24 mouse cellular contexts compared by ENCODE assay signal in the genomic region with DNA sequence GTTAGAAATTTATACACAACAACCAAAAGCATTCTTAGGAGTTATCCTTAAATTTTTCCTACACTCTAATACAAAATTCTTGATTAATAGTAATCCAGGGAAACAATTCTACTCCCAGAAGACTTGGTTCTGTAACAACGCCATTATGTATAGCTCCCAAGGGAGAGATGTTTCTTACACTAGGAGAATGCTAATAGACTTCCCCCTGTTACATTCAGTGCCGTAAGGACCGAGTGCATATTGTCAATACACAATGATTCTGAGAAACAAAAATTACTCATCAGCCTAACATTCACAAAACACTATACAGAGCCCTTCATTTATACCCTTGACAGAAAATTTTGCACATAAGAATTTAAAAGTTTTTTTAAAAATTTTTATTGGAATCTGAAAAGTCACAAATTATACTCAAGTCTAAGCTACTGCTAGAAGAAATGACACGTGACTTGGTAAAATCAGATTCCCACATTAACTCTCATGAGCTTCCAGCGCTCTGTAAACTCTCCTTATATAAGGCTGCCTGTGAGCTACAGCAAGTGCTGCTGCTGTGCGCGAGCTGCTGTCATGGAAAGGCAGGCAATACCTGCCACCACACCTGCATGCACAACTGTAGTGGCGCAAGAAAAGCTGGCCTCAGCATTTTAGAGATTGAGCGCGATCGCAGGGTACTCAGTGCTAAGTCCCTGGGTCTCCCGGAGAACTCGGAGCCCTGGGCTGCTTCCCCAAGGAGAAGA. TPM values are rescaled to one million over a fixed set of nuclear protein-coding genes. Genes with fewer than 3 reads are reported as not detected.
DNase-seq lines count a peak whose midpoint lies in the region; ATAC-seq and TF ChIP-seq lines count a peak whose summit lies in the region.
"Had no signal": no experiment of that assay in that cellular context is flagged by ENCODE, and none has a peak within 500 bp of the region (broad histone marks: within the 10 kb centered on the region; RNA-seq: fewer than 3 reads in every experiment).

No protein-coding gene starts in this region.

- ATAC-seq in hindbrain, embryonic 11.5 days (ENCODE audit: low FRiP score): peak; percentile 53
- peak; percentile 71; the same call in 1 of the 2 replicates for ATAC-seq in hindbrain, embryonic 12.5 days (ENCODE audit: low FRiP score)
- ATAC-seq in megakaryocyte progenitor cell, adult 5-6 weeks (replicated peaks; ENCODE audit: poor library complexity): no peak

- in situ Hi-C loops in ES-E14 (cut with MboI; ENCODE audit: low sequenced_read_pairs in 2 of 2, unreplicated experiment in 2 of 2): no loop called here

- H3K4me1 ChIP-seq in hindbrain, embryonic 11.5 days (replicated peaks; ENCODE audit: control insufficient read depth, insufficient read depth, low read length): no peaks in the 10 kb centered on the region
- H3K4me1 ChIP-seq in hindbrain, embryonic 10.5 days (replicated peaks): peaks cover 21% of the 10 kb centered on the region
- peaks cover 0 to 6% of the 10 kb centered on the region in 2 experiments; a peak in 1 of 4 replicates for H3K4me1 ChIP-seq in ES-E14 (ENCODE audit: control insufficient read depth in 2 of 2, insufficient read depth in 2 of 2, low read length in 2 of 2, poor library complexity in 1 of 2)
- peaks cover 17% of the 10 kb centered on the region for H3K4me1 ChIP-seq in hindbrain, embryonic 12.5 days

- no peak overlapping the region for H3K9ac ChIP-seq in hindbrain, embryonic 11.5 days (ENCODE audit: low read depth, low read length)
- no peak overlapping the region for H3K9ac ChIP-seq in ES-E14 (ENCODE audit: insufficient read depth, low read depth, low read length, poor library complexity, severe bottlenecking)
- no peak overlapping the region for H3K9ac ChIP-seq in hindbrain, embryonic 12.5 days
- H3K9ac ChIP-seq: embryonic facial prominence, embryonic 13.5 days; forebrain, embryonic 12.5 days; heart, embryonic 13.5 days; liver, embryonic 13.5 days had no signal

- H3K4me2 ChIP-seq in hindbrain, embryonic 11.5 days (replicated peaks; ENCODE audit: low read depth, low read length): no peak overlapping the region
- H3K4me2 ChIP-seq in hindbrain, embryonic 12.5 days (replicated peaks): no peak overlapping the region
- H3K4me2 ChIP-seq: embryonic facial prominence, embryonic 13.5 days; forebrain, embryonic 12.5 days; heart, embryonic 13.5 days had no signal

- H3K27me3 ChIP-seq in hindbrain, embryonic 11.5 days (ENCODE audit: control insufficient read depth, insufficient read depth, low read length): no peaks in the 10 kb centered on the region
- H3K27me3 ChIP-seq in hindbrain, embryonic 10.5 days (ENCODE audit: insufficient read depth, poor library complexity, severe bottlenecking): no peaks in the 10 kb centered on the region
- no peaks in the 10 kb centered on the region for H3K27me3 ChIP-seq in hindbrain, embryonic 12.5 days
- H3K27me3 ChIP-seq: CH12.LX; embryonic facial prominence, embryonic 13.5 days; forebrain, embryonic 12.5 days; heart, embryonic 13.5 days; liver, embryonic 13.5 days had no signal

- H3K9me3 ChIP-seq in hindbrain, embryonic 11.5 days (ENCODE audit: control insufficient read depth, low read length): no peaks in the 10 kb centered on the region
- H3K9me3 ChIP-seq in hindbrain, embryonic 10.5 days: no peaks in the 10 kb centered on the region
- H3K9me3 ChIP-seq in ES-E14 (ENCODE audit: control insufficient read depth, insufficient read depth, low read depth, low read length): no peaks in the 10 kb centered on the region
- H3K9me3 ChIP-seq in hindbrain, embryonic 12.5 days (replicated peaks): no peaks in the 10 kb centered on the region
- H3K9me3 ChIP-seq: embryonic facial prominence, embryonic 13.5 days; forebrain, embryonic 12.5 days; heart, embryonic 13.5 days; liver, embryonic 13.5 days had no signal

- H3K27ac ChIP-seq in hindbrain, embryonic 11.5 days (ENCODE audit: low read depth, low read length): no peak overlapping the region
- H3K27ac ChIP-seq in hindbrain, embryonic 10.5 days: no peak overlapping the region
- H3K27ac ChIP-seq in ES-E14 (ENCODE audit: insufficient read depth, low read depth, low read length, poor library complexity, severe bottlenecking): no peak overlapping the region
- no peak overlapping the region for H3K27ac ChIP-seq in hindbrain, embryonic 12.5 days
- H3K27ac ChIP-seq: embryonic facial prominence, embryonic 13.5 days; forebrain, embryonic 12.5 days; heart, adult 2 months; heart, embryonic 13.5 days; kidney, postnatal 0 days; liver, embryonic 13.5 days had no signal

- DNase-seq in hindbrain, embryonic 11.5 days (ENCODE audit: low spot score): no peak
- no peak for DNase-seq in hindbrain, embryonic 10.5 days (ENCODE audit: low spot score)
- DNase-seq in ES-E14 (ENCODE audit: low read depth, low spot score): no peak
- peak; percentile 35 for DNase-seq in mesoderm, embryonic 11.5 days (ENCODE audit: low read depth, low spot score)
- no peak for DNase-seq in urinary bladder, postnatal 10 days (ENCODE audit: low spot score)
- DNase-seq: adrenal gland, adult 8-10 months; cerebellum, adult 2 months; cerebellum, postnatal 25 days; gastrocnemius, postnatal 36 days; heart, adult 2 months; kidney, adult 2 months; layer of hippocampus, adult 9-11 months; liver, embryonic 13.5 days; lung, adult 2 months; lung, postnatal 14 days; right cerebral cortex, postnatal 25 days had no signal

- H3K36me3 ChIP-seq in hindbrain, embryonic 11.5 days (ENCODE audit: control insufficient read depth, insufficient read depth, low read length): no peaks in the 10 kb centered on the region
- H3K36me3 ChIP-seq in hindbrain, embryonic 10.5 days: no peaks in the 10 kb centered on the region
- H3K36me3 ChIP-seq in ES-E14 (ENCODE audit: control insufficient read depth, insufficient read depth, low read length, poor library complexity, severe bottlenecking): no peaks in the 10 kb centered on the region
- H3K36me3 ChIP-seq in hindbrain, embryonic 12.5 days: no peaks in the 10 kb centered on the region
- H3K36me3 ChIP-seq: embryonic facial prominence, embryonic 13.5 days; forebrain, embryonic 12.5 days; liver, embryonic 13.5 days had no signal

- no peak overlapping the region for H3K4me3 ChIP-seq in hindbrain, embryonic 11.5 days (ENCODE audit: low read depth, low read length)
- no peak overlapping the region for H3K4me3 ChIP-seq in hindbrain, embryonic 10.5 days
- H3K4me3 ChIP-seq in ES-E14 (ENCODE audit: insufficient read depth in 1 of 2, low read depth in 1 of 2, low read length in 2 of 2, poor library complexity in 1 of 2, severe bottlenecking in 1 of 2): no peak overlapping the region
- no peak overlapping the region for H3K4me3 ChIP-seq in hindbrain, embryonic 12.5 days
- H3K4me3 ChIP-seq: embryonic facial prominence, embryonic 13.5 days; erythroblast, embryonic 14.5 days; forebrain, embryonic 12.5 days; heart, adult 2 months; heart, embryonic 13.5 days; liver, embryonic 13.5 days had no signal

- WGBS in hindbrain, embryonic 11.5 days: 64% methylated on average over 13 of the region's 13 CpGs
- whole genome bisulfite sequencing in hindbrain, embryonic 10.5 days: 72% methylated on average over 13 of the region's 13 CpGs
- WGBS in hindbrain, embryonic 12.5 days: 65% methylated on average over 13 of the region's 13 CpGs

TF ChIP-seq in ES-E14, 5 proteins besides CTCF, POLR2A, EP300 and RAD21:
- TF ChIP-seq MAFK (IDR thresholded peaks at IDR 0.05; ENCODE audit: insufficient read depth, low read depth, low read length) (0 out of 2 replicates have a peak, but pooled peaks have one; percentile 36), HCFC1 (IDR thresholded peaks at IDR 0.05; ENCODE audit: borderline replicate concordance, insufficient read depth, low read length) (no peak), ZC3H11A (IDR thresholded peaks at IDR 0.05; ENCODE audit: borderline replicate concordance, low read depth, low read length) (no peak)

RNA-seq across cellular contexts. Expression of a gene that starts 42.9 kb away (rescaled TPM):
- 335 and 356 TPM in 2 replicates for polyA plus RNA-seq in hindbrain, embryonic 11.5 days (2014; fragmentation: Nextera tagmentation; extraction: Ambion mirVana)
- polyA plus RNA-seq in hindbrain, embryonic 10.5 days (2016; fragmentation: Nextera tagmentation; extraction: Ambion mirVana): 286 and 327 TPM in 2 replicates
- 265 and 334 TPM in 2 replicates for total RNA-seq in ES-E14 (2012; rRNA removed)
- polyA plus RNA-seq in hindbrain, embryonic 12.5 days (2016; fragmentation: Nextera tagmentation; extraction: Ambion mirVana): 278 and 295 TPM in 2 replicates
- 172 and 185 TPM in 2 replicates for total RNA-seq in megakaryocyte progenitor cell, adult 5-6 weeks (2015)
- 143 and 155 TPM in 2 replicates for total RNA-seq in megakaryocyte progenitor cell, adult 5-6 weeks (2017)
